Mouse (Mus musculus) A20 (cell line): ENCODE measurements around the gene Malsu1.

Experiments used
- DNase-seq: peaks from one replicate; pipeline ENCODE4 v3.0.0-alpha.2; 2011; ENCODE audit warnings: low read depth, low spot score

Malsu1 gene

GRCm38 (mm10) chr6:49073304-49074116 lies at the start of gene Malsu1:
Gene Malsu1, plus strand, starts transcription at chr6:49073795.
- DNase-seq = peak; percentile 94

GRCm38 (mm10) chr6:49025290-49025689 lies 48.3 kb upstream of the Malsu1 start:
- no peak for DNase-seq

DNA sequence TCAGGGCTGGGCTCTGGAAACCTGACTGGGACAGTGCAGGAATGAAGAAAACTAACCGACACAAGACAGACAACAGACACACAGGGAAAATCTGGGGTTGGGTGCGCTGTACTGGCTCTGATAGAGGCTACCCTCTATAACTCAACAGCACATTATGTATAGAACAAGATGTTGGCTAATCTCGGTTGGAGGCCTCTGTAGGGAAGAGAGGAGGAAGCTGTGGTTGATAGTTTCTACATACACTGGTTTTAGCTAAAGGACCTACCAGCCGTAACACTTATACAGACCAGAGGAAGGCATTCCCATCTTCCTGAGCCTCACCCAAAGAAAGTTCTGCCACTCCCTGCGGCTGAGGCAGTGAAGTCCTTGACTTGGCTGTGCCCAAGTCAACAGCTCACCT lies 47.1 kb upstream of the Malsu1 start:
- DNase-seq = no peak

DNA sequence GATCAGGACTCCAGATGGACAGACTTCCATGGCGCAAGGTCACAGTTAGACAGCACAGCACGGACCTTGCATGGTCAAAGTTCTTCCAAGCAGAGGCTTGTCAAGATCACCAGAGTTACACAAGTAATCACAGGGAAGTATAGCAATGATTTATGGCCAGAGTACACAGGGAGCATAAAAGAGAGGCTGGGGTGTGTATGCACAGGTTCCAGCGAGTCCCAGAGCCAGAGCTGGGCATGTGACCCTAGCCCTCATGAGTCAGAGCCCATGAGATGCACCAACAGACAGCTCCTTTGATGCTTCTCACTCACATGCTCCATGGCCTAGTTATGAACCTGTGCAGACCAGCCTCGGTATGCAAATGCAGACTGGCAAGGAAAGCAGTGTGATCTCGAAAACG lies 45.6 kb upstream of the Malsu1 start:
- no peak for DNase-seq

DNA sequence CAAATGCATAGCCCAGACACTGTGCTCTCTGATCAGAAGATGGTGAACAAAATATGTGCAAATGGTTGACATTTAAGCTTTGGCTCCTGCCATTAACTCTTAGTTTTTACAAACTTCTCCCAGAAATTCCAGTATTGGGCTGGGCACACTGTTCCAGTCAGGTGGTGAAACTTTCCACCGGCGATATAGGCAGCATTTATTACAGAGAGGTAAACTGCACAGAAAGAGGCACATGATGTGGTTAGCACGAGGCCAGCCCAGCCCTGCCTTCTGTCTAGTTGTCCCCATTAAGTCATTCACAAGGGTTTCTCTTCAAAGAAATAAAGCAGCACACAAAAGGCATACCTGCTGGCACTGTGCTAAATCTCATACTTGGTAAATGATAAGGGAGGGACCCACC lies 44.9 kb upstream of the Malsu1 start:
- DNase-seq = no peak

GRCm38 (mm10) chr6:49031230-49031629 lies 42.4 kb upstream of the Malsu1 start:
- peak; percentile 19 for DNase-seq

- DNase-seq = no peak
Measured at GRCm38 (mm10) chr6:49032783-49033182, 40.8 kb upstream of the Malsu1 start.

DNA sequence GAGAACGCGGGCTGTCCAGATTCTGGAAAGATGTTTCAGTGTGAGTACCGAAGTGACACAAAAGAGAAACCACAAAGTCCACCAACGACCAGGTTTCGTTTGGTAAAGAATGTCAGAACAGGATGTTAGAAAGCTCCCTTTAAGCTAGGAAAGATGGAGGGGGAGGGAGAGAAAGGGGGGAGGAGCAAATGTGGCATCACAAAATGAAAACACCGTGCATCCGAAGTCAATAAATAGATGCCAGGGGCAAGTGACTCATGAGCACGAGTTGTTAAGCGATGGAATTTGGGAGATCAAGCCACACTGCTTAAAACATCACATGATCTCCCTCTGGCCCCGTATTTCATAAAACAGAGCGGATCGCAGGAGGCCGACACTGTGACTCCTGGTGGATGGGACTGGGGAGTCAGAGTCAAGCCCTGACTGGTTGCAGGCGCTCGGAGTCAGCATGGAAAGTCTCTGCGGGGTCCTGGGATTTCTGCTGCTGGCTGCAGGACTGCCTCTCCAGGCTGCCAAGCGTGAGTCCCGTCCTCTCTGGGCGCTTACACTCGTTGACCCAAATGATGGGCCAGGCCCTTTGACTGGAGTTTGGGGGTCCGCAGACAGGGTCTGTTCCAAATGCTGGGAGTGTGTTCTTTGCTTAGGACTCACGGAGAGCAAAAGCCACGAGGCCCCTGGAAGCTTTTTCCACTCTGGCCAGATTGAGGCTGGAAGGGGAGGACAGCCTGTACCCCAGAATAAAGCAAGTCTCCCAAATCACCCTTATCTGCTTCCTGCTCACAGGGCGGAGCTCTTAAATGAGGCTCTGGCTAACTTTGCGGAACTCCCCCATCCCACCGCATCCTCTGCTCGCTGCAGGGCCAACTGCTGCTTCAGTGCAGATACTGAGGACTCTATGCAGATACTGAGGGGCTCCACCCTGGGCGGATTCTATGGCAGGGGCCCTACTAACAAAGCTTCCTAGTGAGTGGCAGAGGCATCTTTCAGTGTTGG lies 37.0 kb upstream of the Malsu1 start, which contains the start of gene Gpnmb:
TSS of gene Gpnmb (plus strand) at position 272 of the 993 bp plus-strand sequence.
- no peak for DNase-seq

- DNase-seq = no peak
Measured at GRCm38 (mm10) chr6:49037268-49037662, 36.3 kb upstream of the Malsu1 start.

DNA sequence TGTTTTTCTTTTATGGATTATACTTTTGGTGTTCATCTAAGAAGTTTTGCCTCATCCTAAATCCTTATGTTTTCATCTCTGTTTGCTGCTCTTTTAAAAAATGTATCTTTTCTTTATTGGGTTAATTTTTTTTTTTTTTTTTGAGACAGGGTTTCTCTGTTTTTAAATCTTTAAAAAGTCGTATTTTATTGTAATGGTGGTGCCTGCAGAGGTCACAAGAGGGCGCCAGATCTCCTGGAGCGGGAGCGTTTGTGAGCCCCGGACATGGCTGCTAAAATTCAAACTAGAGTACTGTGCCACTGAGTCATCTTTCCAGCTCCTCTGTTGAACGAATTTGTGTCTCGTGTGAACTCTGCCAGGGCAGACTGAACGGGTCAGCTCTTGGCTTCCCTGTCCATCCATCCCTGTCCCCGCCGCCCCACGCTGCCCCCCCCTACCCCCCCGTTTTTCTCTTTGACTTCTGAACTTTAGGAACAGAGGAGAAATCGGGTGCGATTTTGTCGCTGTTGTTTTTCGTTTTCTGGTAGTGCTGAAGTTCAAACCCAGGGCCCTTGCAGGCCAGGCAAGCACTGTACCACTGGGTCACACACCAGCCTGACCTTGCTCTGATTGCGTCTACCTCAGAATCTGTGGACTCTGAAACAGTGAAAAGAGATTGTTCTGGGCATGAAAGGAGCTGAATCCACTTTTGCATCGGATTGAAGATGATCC lies 34.0 kb upstream of the Malsu1 start:
- peak; percentile 73 for DNase-seq

- peak; percentile 39 for DNase-seq
Measured at GRCm38 (mm10) chr6:49046502-49046901, 27.1 kb upstream of the Malsu1 start.

GRCm38 (mm10) chr6:49046976-49047375 lies 26.6 kb upstream of the Malsu1 start:
- DNase-seq = no peak

DNA sequence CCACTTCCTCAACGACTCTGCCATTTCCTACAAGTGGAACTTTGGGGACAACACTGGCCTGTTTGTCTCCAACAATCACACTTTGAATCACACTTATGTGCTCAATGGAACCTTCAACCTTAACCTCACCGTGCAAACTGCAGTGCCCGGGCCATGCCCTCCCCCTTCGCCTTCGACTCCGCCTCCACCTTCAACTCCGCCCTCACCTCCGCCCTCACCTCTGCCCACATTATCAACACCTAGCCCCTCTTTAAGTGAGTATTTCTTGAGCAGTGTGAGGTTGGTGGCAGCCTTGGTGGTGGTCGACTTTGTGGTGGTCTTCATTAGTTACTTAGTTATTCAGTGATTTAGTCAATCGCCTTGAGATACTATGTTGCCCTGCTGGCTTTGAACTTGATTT lies 25.7 kb upstream of the Malsu1 start:
- DNase-seq = no peak

DNA sequence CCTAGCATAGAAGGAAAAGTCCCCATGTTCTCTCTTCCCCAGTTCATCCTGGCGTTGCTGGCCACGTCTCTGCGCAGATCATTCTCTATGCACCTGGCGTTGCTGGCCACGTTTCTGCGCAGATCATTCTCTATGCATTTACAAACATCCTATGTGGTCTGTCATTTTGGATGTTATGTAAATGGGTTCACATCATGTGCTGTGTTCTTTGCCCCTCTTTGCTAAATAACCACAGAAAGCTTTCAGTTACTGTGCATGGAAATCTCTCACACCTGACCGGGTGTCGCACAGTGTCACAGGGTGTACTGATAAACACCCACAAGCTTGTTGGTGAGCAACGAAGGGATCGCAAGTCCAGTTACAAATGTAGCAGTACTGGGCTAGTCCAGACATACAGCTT lies 25.2 kb upstream of the Malsu1 start:
- no peak for DNase-seq

DNA sequence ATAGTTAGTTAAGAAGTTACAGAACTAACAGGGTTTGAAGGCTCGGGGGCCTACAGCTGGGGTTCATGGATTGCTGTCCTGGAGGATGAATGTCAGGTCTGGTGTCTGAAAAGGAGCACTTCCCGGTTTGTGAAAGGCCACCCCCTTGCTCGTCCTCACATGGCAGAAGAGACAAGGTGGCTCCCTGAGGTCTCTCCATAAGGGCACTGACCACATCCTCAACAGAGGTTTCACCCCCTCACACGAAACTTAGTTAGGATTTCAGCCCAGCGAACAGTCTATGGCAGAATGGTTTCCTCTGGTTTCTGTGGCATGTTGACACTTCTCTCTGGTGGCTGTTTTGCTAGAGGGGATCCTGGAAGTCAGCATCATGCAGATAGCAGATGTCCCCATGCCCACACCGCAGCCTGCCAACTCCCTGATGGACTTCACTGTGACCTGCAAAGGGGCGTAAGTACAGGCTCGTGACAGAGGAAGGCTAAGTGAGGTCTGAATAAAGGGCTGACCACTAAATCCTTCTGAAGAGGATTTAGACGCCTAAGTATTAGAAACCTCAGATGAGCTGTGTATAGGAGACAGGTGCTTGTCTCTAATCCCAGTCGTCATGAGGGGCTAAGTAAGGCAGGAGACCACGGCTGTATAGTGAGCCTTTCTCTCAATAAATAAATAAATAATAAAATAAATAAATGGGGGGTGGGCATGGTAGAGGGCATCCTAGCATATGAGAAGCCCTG lies 22.8 kb upstream of the Malsu1 start:
- DNase-seq = no peak

DNA sequence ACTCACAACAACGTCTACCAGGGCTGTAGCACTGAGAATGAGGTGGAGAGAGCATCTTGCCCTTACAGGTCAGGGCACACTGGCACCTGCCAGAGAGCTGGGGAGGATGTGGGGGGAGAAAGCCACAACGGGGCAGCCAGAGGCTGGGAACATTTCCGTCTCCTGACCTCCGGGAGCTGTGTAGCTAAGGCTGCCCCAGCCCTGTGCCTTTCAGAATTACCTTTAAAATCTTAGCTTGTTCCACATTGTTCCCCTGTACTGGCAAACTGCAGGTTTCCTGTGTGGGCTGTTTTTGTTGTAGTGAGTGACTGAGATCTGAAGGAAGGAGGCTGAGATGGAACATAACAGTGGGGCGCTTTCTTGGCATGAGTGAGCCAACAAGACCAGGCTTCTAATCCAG lies 21.4 kb upstream of the Malsu1 start:
- no peak for DNase-seq

- no peak for DNase-seq
Measured at GRCm38 (mm10) chr6:49055256-49055733, 18.3 kb upstream of the Malsu1 start.

GRCm38 (mm10) chr6:49056009-49056408 lies 17.6 kb upstream of the Malsu1 start:
- no peak for DNase-seq

DNA sequence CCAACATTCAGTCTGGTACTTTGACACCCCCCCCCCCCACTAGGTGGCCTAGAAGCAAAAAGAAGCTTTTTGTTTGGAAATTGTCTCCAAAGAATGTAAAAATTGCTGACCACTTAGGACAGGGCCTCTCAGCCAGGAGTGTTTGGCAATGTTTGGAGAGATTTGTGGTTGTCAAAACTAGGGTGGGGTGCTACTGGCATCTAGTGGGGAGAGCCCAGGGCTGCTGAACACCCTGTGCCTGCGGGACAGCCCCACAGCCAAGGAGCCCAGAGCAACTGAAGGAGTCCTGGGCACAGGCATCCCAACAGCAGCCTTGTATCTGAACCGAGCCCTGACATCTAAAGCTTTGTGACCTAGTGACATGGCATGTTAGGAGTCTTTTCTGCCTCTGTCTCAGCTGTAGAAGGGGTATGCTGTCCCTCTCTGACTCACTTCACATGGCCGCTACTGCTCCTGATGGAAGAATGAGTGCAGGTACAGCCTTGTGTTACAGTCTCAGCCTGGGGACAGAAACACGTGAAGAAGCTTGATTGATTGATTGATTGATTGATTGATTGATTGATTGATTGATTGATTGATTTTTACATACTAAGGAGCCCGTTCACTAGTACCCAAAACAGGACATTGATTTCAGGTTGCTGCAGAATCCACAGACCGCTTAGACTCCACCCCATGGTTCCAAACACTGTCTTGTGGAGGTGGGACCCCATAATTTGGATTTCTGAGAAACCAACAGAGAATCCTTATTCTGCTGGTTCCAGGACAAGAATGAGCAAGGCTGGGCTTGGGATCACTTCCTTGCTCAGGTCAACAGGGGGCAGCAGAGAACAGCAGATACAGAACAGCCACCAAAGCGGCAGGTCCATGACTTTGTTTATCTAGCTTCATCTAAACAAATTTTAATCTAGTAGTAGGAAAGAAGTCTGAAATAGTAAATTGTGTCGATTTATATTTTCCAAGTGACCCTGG lies 16.3 kb upstream of the Malsu1 start:
- DNase-seq = peak; percentile 70

- no peak for DNase-seq
Measured at GRCm38 (mm10) chr6:49068361-49068760, 5.2 kb upstream of the Malsu1 start.
